10 mouse cellular contexts compared by ENCODE assay signal in genomic region chr11:86587830-86588229, GRCm38 (mm10). TPM values are rescaled to one million over a fixed set of nuclear protein-coding genes. Genes with fewer than 3 reads are reported as not detected.
DNase-seq lines count a peak whose midpoint lies in the region; ATAC-seq and TF ChIP-seq lines count a peak whose summit lies in the region.
"Had no signal": no experiment of that assay in that cellular context is flagged by ENCODE, and none has a peak within 500 bp of the region (broad histone marks: within the 10 kb centered on the region; RNA-seq: fewer than 3 reads in every experiment).

No protein-coding gene starts in this region.

- H3K27me3 ChIP-seq in heart, adult 2 months (ENCODE audit: control insufficient read depth, insufficient read depth, low read length): no peaks in the 10 kb centered on the region
- no peaks in the 10 kb centered on the region for H3K27me3 ChIP-seq in lung, embryonic 15.5 days
- H3K27me3 ChIP-seq in stomach, embryonic 15.5 days (replicated peaks): no peaks in the 10 kb centered on the region
- H3K27me3 ChIP-seq: midbrain, embryonic 15.5 days had no signal

- H3K4me2 ChIP-seq in lung, embryonic 15.5 days: peak overlapping the region; percentile 62
- H3K4me2 ChIP-seq in stomach, embryonic 15.5 days: peak overlapping the region; percentile 62

- peak overlapping the region; percentile 87 for H3K27ac ChIP-seq in heart, adult 2 months
- H3K27ac ChIP-seq in lung, embryonic 15.5 days: peak overlapping the region; percentile 93
- peak overlapping the region; percentile 96 for H3K27ac ChIP-seq in stomach, embryonic 15.5 days
- H3K27ac ChIP-seq: midbrain, embryonic 15.5 days had no signal

- peaks cover 4% of the 10 kb centered on the region for H3K4me1 ChIP-seq in heart, adult 2 months (ENCODE audit: control insufficient read depth, insufficient read depth, low read length)
- peaks cover 41% of the 10 kb centered on the region for H3K4me1 ChIP-seq in lung, embryonic 15.5 days
- peaks cover 13% of the 10 kb centered on the region for H3K4me1 ChIP-seq in lung, adult 2 months (ENCODE audit: control insufficient read depth, insufficient read depth, low read length)
- peaks cover 6% of the 10 kb centered on the region; the same call in 1 of the 2 replicates for H3K4me1 ChIP-seq in stomach, embryonic 15.5 days

- 54% methylated on average over 7 of the region's 7 CpGs for WGBS in heart, adult 2 months
- 25% methylated on average over 7 of the region's 7 CpGs for WGBS in lung, embryonic 15.5 days
- WGBS in lung, adult 2 months: 36% methylated on average over 7 of the region's 7 CpGs
- WGBS in stomach, embryonic 15.5 days: 23% methylated on average over 7 of the region's 7 CpGs

- TF ChIP-seq EP300 in heart, adult 2 months (IDR thresholded peaks at IDR 0.05; ENCODE audit: insufficient read depth, low read depth, low read length): no peak

- no peak for ATAC-seq in lung, embryonic 15.5 days (ENCODE audit: borderline replicate concordance, extremely low read depth, low FRiP score, low TSS enrichment)
- no peak for ATAC-seq in stomach, embryonic 15.5 days (ENCODE audit: insufficient read depth, low FRiP score, low read depth)
- ATAC-seq in megakaryocyte-erythroid progenitor cell, adult 5-6 weeks (replicated peaks; ENCODE audit: low FRiP score, low TSS enrichment, poor library complexity, severe bottlenecking): no peak
- ATAC-seq: midbrain, embryonic 15.5 days had no signal

- no peak for TF ChIP-seq CTCF in heart, adult 2 months (IDR thresholded peaks at IDR 0.05)
- TF ChIP-seq CTCF in lung, adult 2 months (IDR thresholded peaks at IDR 0.05; ENCODE audit: insufficient read depth, low read length): no peak

- peaks cover 8% of the 10 kb centered on the region for H3K36me3 ChIP-seq in heart, adult 2 months (ENCODE audit: control insufficient read depth, insufficient read depth, low read length)
- H3K36me3 ChIP-seq in lung, embryonic 15.5 days: no peaks in the 10 kb centered on the region; the same call in 1 of the 2 replicates
- H3K36me3 ChIP-seq in stomach, embryonic 15.5 days: no peaks in the 10 kb centered on the region
- H3K36me3 ChIP-seq: midbrain, embryonic 15.5 days had no signal

- no peaks in the 10 kb centered on the region for H3K9me3 ChIP-seq in lung, embryonic 15.5 days
- no peaks in the 10 kb centered on the region for H3K9me3 ChIP-seq in stomach, embryonic 15.5 days
- H3K9me3 ChIP-seq: midbrain, embryonic 15.5 days had no signal

- H3K4me3 ChIP-seq in heart, adult 2 months: no peak overlapping the region
- peak overlapping the region; percentile 49; the same call in 1 of the 2 replicates for H3K4me3 ChIP-seq in lung, embryonic 15.5 days
- no peak overlapping the region for H3K4me3 ChIP-seq in lung, adult 2 months (replicated peaks; ENCODE audit: extremely low read depth, low read depth, low read length)
- H3K4me3 ChIP-seq in stomach, embryonic 15.5 days (replicated peaks): peak overlapping the region; percentile 54; the same call in 1 of the 2 replicates
- H3K4me3 ChIP-seq: midbrain, embryonic 15.5 days had no signal

- H3K79me2 ChIP-seq in heart, adult 2 months (replicated peaks; ENCODE audit: control insufficient read depth, insufficient read depth, low read length): no peaks in the 10 kb centered on the region

- no peak for TF ChIP-seq POLR2A in heart, adult 2 months (IDR thresholded peaks at IDR 0.05; ENCODE audit: insufficient read depth, low read depth, low read length)
- no peak for TF ChIP-seq POLR2A in lung, adult 2 months (IDR thresholded peaks at IDR 0.05; ENCODE audit: borderline replicate concordance, extremely low read depth, low read depth, low read length)

- no peak for DNase-seq in heart, adult 2 months
- DNase-seq in heart, adult 9 months (ENCODE audit: low spot score in 2 of 2): no peak
- no peak for DNase-seq in lung, adult 2 months
- DNase-seq in induced T-regulatory cell, adult 2 months (ENCODE audit: low read depth): peak; percentile 80
- DNase-seq in left cerebral cortex, adult 8-10 months (ENCODE audit: low spot score in 2 of 2): no peak
- DNase-seq: gastrocnemius, postnatal 10 days had no signal

- intact Hi-C loops in heart, adult 2 months (cut with DNase I): no loop called here

- H3K9ac ChIP-seq in heart, adult 2 months (ENCODE audit: low read depth, low read length): no peak overlapping the region
- no peak overlapping the region for H3K9ac ChIP-seq in lung, embryonic 15.5 days
- no peak overlapping the region for H3K9ac ChIP-seq in stomach, embryonic 15.5 days
- H3K9ac ChIP-seq: midbrain, embryonic 15.5 days had no signal

RNA-seq across cellular contexts. Expression of gene Tubd1, which starts 43.0 kb away (rescaled TPM):
- 1 to 10 TPM; 5.7 to 6.2 TPM for total RNA-seq in heart, adult 2 months (2021)
- 4.7 and 8.3 TPM in 2 replicates for polyA plus RNA-seq in heart, adult 2 months (2012; rRNA removed)
- polyA plus RNA-seq in lung, embryonic 15.5 days (2015; fragmentation: Nextera tagmentation; extraction: Ambion mirVana): 14.8 and 16.1 TPM in 2 replicates
- 2.6 and 4.0 TPM in 2 replicates for polyA plus RNA-seq in lung, adult 2 months (2012; rRNA removed)
- 11.9 and 12.9 TPM in 2 replicates for polyA plus RNA-seq in stomach, embryonic 15.5 days (2015; fragmentation: Nextera tagmentation; extraction: Ambion mirVana)
- 1 to 10 TPM; 3.8 to 4.8 (median 3.9) TPM for total RNA-seq in left cerebral cortex, adult 8-10 months (2022)
- 17.5 and 20.8 TPM in 2 replicates for total RNA-seq in megakaryocyte-erythroid progenitor cell, adult 5-6 weeks (2014; fragmentation: Nextera tagmentation)
- 13.7 and 20.5 TPM in 2 replicates for total RNA-seq in megakaryocyte-erythroid progenitor cell, adult 5-6 weeks (2017)

RNA-seq across cellular contexts. Expression of gene Rps6kb1, which starts 43.2 kb away (rescaled TPM):
- total RNA-seq in heart, adult 2 months (2021): 10 to 100 TPM; 18.3 to 22.4 TPM
- polyA plus RNA-seq in heart, adult 2 months (2012; rRNA removed): 6.4 and 8.1 TPM in 2 replicates
- 59.0 and 61.1 TPM in 2 replicates for polyA plus RNA-seq in lung, embryonic 15.5 days (2015; fragmentation: Nextera tagmentation; extraction: Ambion mirVana)
- 5.3 and 7.4 TPM in 2 replicates for polyA plus RNA-seq in lung, adult 2 months (2012; rRNA removed)
- 53.7 and 62.2 TPM in 2 replicates for polyA plus RNA-seq in stomach, embryonic 15.5 days (2015; fragmentation: Nextera tagmentation; extraction: Ambion mirVana)
- 10 to 100 TPM; 39.0 to 44.0 (median 39.5) TPM for total RNA-seq in left cerebral cortex, adult 8-10 months (2022)
- total RNA-seq in megakaryocyte-erythroid progenitor cell, adult 5-6 weeks (2014; fragmentation: Nextera tagmentation): 45.2 and 49.5 TPM in 2 replicates
- total RNA-seq in megakaryocyte-erythroid progenitor cell, adult 5-6 weeks (2017): 45.4 and 52.7 TPM in 2 replicates

Comparison
In these comparisons a context has a peak if more than half of its experiments do, and no peak if none do; other contexts are left out.
1. H3K4me3 ChIP-seq: peak in lung, embryonic 15.5 days (single experiment) and stomach, embryonic 15.5 days (single experiment); none in heart, adult 2 months (single experiment) and lung, adult 2 months (single experiment).
2. Peak in every context shown above with its lines, with median percentiles within 50 percentile points of each other: H3K27ac ChIP-seq.